26 mouse cellular contexts compared by ENCODE assay signal in the genomic region with DNA sequence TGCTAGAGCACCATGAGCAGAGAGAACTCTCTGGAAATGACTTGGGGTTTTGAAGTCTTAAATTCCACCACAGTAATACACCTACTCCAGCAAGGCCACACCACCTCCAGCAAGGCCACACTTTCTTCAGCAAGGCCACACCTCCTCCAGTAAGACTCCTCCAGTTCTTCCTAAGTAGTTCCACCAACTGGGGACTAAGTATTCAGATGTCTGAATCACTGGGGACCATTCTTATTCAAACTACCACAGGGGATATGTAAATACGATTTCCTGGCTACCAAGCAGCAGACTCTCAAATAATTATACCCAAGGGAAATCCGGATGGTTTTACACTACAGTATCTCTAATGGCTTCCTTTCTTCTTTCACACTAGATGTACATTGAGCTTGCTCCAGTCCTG.
DNase-seq lines count a peak whose midpoint lies in the region; ATAC-seq and TF ChIP-seq lines count a peak whose summit lies in the region.
"Had no signal": no experiment of that assay in that cellular context is flagged by ENCODE, and none has a peak within 500 bp of the region (broad histone marks: within the 10 kb centered on the region; RNA-seq: fewer than 3 reads in every experiment).

No protein-coding gene starts in this region.

- H3K27ac ChIP-seq in ES-E14 (ENCODE audit: insufficient read depth, low read depth, low read length, poor library complexity, severe bottlenecking) = no peak overlapping the region
- no peak overlapping the region for H3K27ac ChIP-seq in midbrain, postnatal 0 days (ENCODE audit: low read depth, low read length)

- H3K4me3 ChIP-seq in ES-E14 (ENCODE audit: insufficient read depth in 1 of 2, low read depth in 1 of 2, low read length in 2 of 2, poor library complexity in 1 of 2, severe bottlenecking in 1 of 2) = no peak overlapping the region
- no peak overlapping the region for H3K4me3 ChIP-seq in midbrain, postnatal 0 days (ENCODE audit: low read depth, low read length)

- no peak for TF ChIP-seq CTCF in midbrain, postnatal 0 days (IDR thresholded peaks at IDR 0.05)

- no peak for ATAC-seq in inflammation-experienced regulatory T-cells, adult 6 months
- ATAC-seq in midbrain, postnatal 0 days (ENCODE audit: low FRiP score) = no peak
- ATAC-seq: activated CD4-positive, CD25-positive, alpha-beta regulatory T cell, adult 4 months; CD4-positive, CD25-positive, alpha-beta regulatory T cell, adult 4 months; Patski had no signal

- DNase-seq in ES-CJ7 (ENCODE audit: low read depth, low spot score) (peak; percentile 68), ES-E14 (ENCODE audit: low read depth, low spot score) (peak; percentile 1), R1 (ENCODE audit: low read depth, low spot score) (peak; percentile 86), ZHBTc4 (ENCODE audit: low read depth, low spot score) (peak; percentile 64)
- no peak for DNase-seq in spleen, postnatal 36 days (ENCODE audit: low spot score in 2 of 2)
- DNase-seq in layer of hippocampus, adult 9-11 months = no peak
- no peak for DNase-seq in midbrain, postnatal 0 days (ENCODE audit: low spot score)
- DNase-seq: adrenal gland, adult 2 months; adrenal gland, adult 8-10 months; adrenal gland, postnatal 10 days; adrenal gland, postnatal 14 days; adrenal gland, postnatal 25 days; adrenal gland, postnatal 36 days; B cell, adult 2 months; cerebellum, adult 11 months; cerebellum, adult 11-12 months; cerebellum, adult 18-20 months; cerebellum, adult 2 months; cerebellum, adult 8-10 months; cerebellum, adult 9-10 months had no signal

- H3K36me3 ChIP-seq in ES-E14 (ENCODE audit: control insufficient read depth, insufficient read depth, low read length, poor library complexity, severe bottlenecking) = no peaks in the 10 kb centered on the region
- no peaks in the 10 kb centered on the region for H3K36me3 ChIP-seq in midbrain, postnatal 0 days (ENCODE audit: insufficient read depth, low read length)
- H3K36me3 ChIP-seq: G1E had no signal

- no peak overlapping the region for H3K4me2 ChIP-seq in midbrain, postnatal 0 days (ENCODE audit: low read depth, low read length, poor library complexity, severe bottlenecking)

- in situ Hi-C loops in ES-E14 (cut with MboI; ENCODE audit: low sequenced_read_pairs in 2 of 2, unreplicated experiment in 2 of 2) = no loop called here

- no peaks in the 10 kb centered on the region for H3K27me3 ChIP-seq in midbrain, postnatal 0 days (ENCODE audit: insufficient read depth, low read length)
- H3K27me3 ChIP-seq: CH12.LX, Patski had no signal

- WGBS in midbrain, postnatal 0 days = 74% methylated on average over 2 of the region's 2 CpGs

- H3K9me3 ChIP-seq in ES-E14 (ENCODE audit: control insufficient read depth, insufficient read depth, low read depth, low read length) = no peaks in the 10 kb centered on the region
- no peaks in the 10 kb centered on the region for H3K9me3 ChIP-seq in midbrain, postnatal 0 days (ENCODE audit: low read length)
- H3K9me3 ChIP-seq: G1E had no signal

- H3K9ac ChIP-seq in ES-E14 (ENCODE audit: insufficient read depth, low read depth, low read length, poor library complexity, severe bottlenecking) = no peak overlapping the region
- no peak overlapping the region for H3K9ac ChIP-seq in midbrain, postnatal 0 days (replicated peaks; ENCODE audit: low read length, poor library complexity, severe bottlenecking)

- H3K4me1 ChIP-seq in ES-E14 (ENCODE audit: control insufficient read depth in 2 of 2, insufficient read depth in 2 of 2, low read length in 2 of 2, poor library complexity in 1 of 2) = no peaks in the 10 kb centered on the region
- no peaks in the 10 kb centered on the region for H3K4me1 ChIP-seq in midbrain, postnatal 0 days (ENCODE audit: insufficient read depth, low read length)

TF ChIP-seq in ES-E14, 5 proteins besides CTCF, POLR2A, EP300 and RAD21:
- TF ChIP-seq ZNF384 (IDR thresholded peaks at IDR 0.05; ENCODE audit: low read depth, low read length) = no peak
- no peak for TF ChIP-seq MAFK (IDR thresholded peaks at IDR 0.05; ENCODE audit: insufficient read depth, low read depth, low read length)
TF ChIP-seq in ES-E14: peak in this region for 0.

Comparison
In these comparisons a context has a peak if more than half of its experiments do, and no peak if none do; other contexts are left out.
1. DNase-seq: peak in ES-CJ7 (single experiment), ES-E14 (single experiment), R1 (single experiment) and ZHBTc4 (single experiment); none in spleen, postnatal 36 days (0 of 2), layer of hippocampus, adult 9-11 months (single experiment) and midbrain, postnatal 0 days (single experiment).